Mouse (Mus musculus): ENCODE results near the gene Fndc3b. TPM values are rescaled to one million over a fixed set of nuclear protein-coding genes. Genes with fewer than 3 reads are reported as not detected.

Fndc3b gene
- polyA plus RNA-seq, 1 experiment from 2014 or later, result 24.5 TPM

DNA sequence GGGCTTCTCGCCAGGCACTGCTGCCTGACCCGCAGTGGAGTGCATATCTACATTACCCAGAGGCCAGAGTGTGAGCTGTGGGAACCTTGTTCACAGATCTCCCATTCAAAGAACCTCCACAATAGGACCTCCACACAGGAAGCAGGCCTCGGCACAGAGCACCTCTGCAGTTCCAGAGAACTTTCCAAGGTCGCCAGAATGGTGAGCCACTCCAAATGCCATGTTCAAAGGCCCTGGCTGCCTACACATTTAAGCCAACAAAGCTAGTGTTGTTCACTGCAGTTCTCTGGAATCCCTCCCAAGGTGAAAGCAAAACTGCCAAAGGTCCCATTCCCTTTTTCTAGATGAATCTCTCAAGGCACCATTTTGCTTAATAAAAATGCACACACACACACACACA lies 55.4 kb downstream of the Fndc3b start:
- Histone ChIP-seq H3K4me3 (replicated peaks) (no peak overlapping the region), H3K4me1 (peaks cover 36% of the 10 kb centered on the region), H3K27ac (no peak overlapping the region), H3K9me3 (no peaks in the 10 kb centered on the region), H3K36me3 (no peaks in the 10 kb centered on the region), H3K4me2 (no peak overlapping the region), H3K9ac (no peak overlapping the region), H3K27me3 (replicated peaks) (no peaks in the 10 kb centered on the region)
- no peak for ATAC-seq (ENCODE audit: insufficient read depth, low FRiP score, low read depth)
- whole genome bisulfite sequencing, result 59% methylated on average over 4 of the region's 4 CpGs

GRCm38 (mm10) chr3:27655042-27655441 lies 56.1 kb downstream of the Fndc3b start:
- Histone ChIP-seq H3K9me3 (no peaks in the 10 kb centered on the region), H3K9ac (no peak overlapping the region), H3K27ac (no peak overlapping the region), H3K4me2 (no peak overlapping the region), H3K4me3 (replicated peaks) (no peak overlapping the region), H3K27me3 (replicated peaks) (no peaks in the 10 kb centered on the region), H3K4me1 (peaks cover 36% of the 10 kb centered on the region), H3K36me3 (no peaks in the 10 kb centered on the region)
- ATAC-seq (ENCODE audit: insufficient read depth, low FRiP score, low read depth), result no peak
- WGBS, result 64% methylated on average over 11 of the region's 11 CpGs

DNA sequence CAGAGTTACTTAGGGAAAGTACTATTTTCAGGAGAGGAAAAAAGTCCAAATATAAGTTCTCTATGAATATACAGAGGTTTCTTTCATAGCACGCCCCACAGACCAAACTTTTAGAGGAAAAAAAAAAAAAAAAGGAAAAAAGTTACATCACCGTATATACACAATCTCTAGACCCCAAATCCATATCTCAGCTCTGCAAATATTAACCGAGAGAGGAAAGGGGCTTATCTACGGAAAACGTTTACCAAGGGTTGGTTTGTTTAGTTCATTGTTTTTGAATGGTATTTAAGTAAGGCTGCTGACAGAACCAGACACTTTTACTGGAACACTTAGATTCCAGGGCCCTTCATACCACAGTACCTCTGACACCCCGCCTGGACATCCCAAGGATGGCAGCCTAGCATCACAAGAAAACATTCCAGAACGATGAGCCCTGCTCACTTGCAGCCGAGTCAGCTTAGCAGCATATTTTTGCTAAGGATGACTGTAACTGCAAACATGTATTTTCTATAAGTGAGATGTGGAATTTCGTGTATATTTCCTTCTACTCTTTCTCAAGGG lies 58.6 kb downstream of the Fndc3b start:
- H3K4me3 ChIP-seq (replicated peaks), result no peak overlapping the region
- ATAC-seq (ENCODE audit: insufficient read depth, low FRiP score, low read depth), result no peak; the same call in 1 of the 2 replicates
- no peaks in the 10 kb centered on the region for H3K27me3 ChIP-seq (replicated peaks)
- no peaks in the 10 kb centered on the region for H3K9me3 ChIP-seq
- WGBS, result 40% methylated on average over 9 of the region's 9 CpGs
- no peaks in the 10 kb centered on the region for H3K36me3 ChIP-seq
- peaks cover 34% of the 10 kb centered on the region for H3K4me1 ChIP-seq
- no peak overlapping the region for H3K4me2 ChIP-seq
- H3K9ac ChIP-seq, result no peak overlapping the region
- H3K27ac ChIP-seq, result peak overlapping the region; percentile 38; the same call in 1 of the 2 replicates

DNA sequence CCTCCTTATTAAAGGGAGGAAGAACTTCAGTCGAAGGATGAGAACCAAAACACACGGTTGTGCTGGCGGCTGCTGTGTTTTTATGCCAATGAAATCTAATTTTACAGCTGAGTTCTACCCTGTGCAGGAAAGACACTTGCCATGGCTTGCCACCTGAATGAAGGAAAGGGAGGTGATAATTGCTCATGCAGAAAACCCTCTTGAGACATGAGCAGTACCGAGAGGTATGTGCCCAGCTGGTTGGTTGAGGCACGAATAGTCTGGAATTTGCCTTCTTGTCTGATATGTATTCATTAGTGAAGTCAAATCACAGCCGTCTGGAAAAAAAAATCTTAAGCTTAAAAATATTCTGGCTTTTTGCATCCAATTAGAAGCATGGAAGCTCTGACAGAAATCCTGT lies 59.4 kb downstream of the Fndc3b start:
- Histone ChIP-seq H3K27me3 (replicated peaks) (no peaks in the 10 kb centered on the region), H3K4me3 (replicated peaks) (no peak overlapping the region), H3K36me3 (no peaks in the 10 kb centered on the region), H3K4me2 (no peak overlapping the region), H3K9ac (no peak overlapping the region), H3K27ac (no peak overlapping the region), H3K9me3 (no peaks in the 10 kb centered on the region), H3K4me1 (peaks cover 29% of the 10 kb centered on the region)
- 54% methylated on average over 6 of the region's 6 CpGs for WGBS
- ATAC-seq (ENCODE audit: insufficient read depth, low FRiP score, low read depth), result no peak

DNA sequence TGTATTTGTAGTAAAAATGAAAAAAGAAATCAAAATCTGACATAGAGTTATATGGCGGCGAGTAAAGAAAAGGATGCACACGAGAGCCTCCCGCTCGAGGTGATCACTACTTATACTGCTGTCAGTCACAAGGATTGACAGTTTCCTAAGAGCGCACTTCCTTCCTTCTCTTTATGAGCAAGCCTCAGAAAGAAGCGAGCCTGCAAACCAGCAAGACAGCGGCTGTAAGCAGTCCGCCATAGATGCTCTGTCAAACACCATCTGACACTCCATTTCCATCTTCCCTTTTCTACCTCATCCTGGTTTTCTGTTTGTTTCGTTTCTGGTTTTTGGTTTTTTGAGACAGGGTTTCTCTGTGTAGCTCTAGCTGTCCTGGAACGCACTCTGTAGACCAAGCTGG lies 61.0 kb downstream of the Fndc3b start:
- Histone ChIP-seq H3K27me3 (replicated peaks) (no peaks in the 10 kb centered on the region), H3K36me3 (no peaks in the 10 kb centered on the region), H3K4me3 (replicated peaks) (no peak overlapping the region), H3K4me2 (no peak overlapping the region), H3K4me1 (peaks cover 26% of the 10 kb centered on the region), H3K27ac (no peak overlapping the region), H3K9ac (no peak overlapping the region), H3K9me3 (no peaks in the 10 kb centered on the region)
- 79% methylated on average over 11 of the region's 11 CpGs for WGBS
- ATAC-seq (ENCODE audit: insufficient read depth, low FRiP score, low read depth), result no peak

DNA sequence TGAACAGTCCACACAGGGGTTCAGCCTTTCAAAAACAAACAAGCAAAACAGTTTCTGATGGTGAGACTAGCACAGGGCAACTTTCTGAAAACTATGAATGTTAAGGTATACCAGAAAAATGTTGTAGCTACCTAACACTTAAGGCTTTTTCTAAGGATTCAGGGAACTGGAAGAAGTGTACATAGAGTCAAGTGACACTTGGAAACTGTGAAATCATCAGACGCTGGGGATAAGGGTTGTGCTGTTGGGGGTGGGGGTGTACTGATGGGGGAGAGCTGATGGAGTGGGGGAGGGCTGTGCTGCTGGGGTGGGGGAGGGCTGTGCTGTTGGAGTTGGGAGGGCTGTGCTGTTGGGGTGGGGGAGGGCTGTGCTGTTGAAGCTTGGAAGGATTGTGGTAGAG lies 61.8 kb downstream of the Fndc3b start:
- peaks cover 26% of the 10 kb centered on the region for H3K4me1 ChIP-seq
- no peak overlapping the region for H3K9ac ChIP-seq
- 60% methylated on average over 1 of the region's 1 CpGs for WGBS
- H3K4me2 ChIP-seq, result no peak overlapping the region
- H3K27me3 ChIP-seq (replicated peaks), result no peaks in the 10 kb centered on the region
- H3K27ac ChIP-seq, result no peak overlapping the region
- H3K36me3 ChIP-seq, result no peaks in the 10 kb centered on the region
- H3K9me3 ChIP-seq, result no peaks in the 10 kb centered on the region
- no peak for ATAC-seq (ENCODE audit: insufficient read depth, low FRiP score, low read depth)
- H3K4me3 ChIP-seq (replicated peaks), result no peak overlapping the region

GRCm38 (mm10) chr3:27642381-27642780 lies 68.7 kb downstream of the Fndc3b start:
- Histone ChIP-seq H3K27ac (no peak overlapping the region), H3K9me3 (no peaks in the 10 kb centered on the region), H3K9ac (no peak overlapping the region), H3K4me1 (no peaks in the 10 kb centered on the region), H3K4me3 (replicated peaks) (no peak overlapping the region), H3K4me2 (no peak overlapping the region), H3K36me3 (peaks cover 15% of the 10 kb centered on the region), H3K27me3 (replicated peaks) (no peaks in the 10 kb centered on the region)
- no peak for ATAC-seq (ENCODE audit: insufficient read depth, low FRiP score, low read depth)
- WGBS, result 85% methylated on average over 6 of the region's 6 CpGs

DNA sequence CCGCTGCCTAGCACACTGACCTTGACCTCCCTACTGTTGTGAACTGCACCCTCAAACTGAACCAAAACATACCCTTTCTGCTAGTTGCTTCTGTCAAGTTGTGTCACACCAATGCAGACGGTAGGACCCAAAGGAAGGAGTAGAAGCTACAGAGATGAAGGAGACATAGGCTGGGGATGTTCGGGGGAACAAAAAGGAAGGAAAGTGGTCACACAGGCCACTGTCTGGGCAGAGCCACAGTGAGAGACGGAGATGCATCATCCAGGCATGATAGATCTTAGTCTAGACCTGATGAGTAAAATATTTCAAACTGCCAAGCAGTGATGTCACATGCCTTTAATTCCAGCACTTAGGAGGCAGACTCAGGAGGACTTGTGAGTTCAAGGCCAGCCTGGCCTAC lies 71.4 kb downstream of the Fndc3b start:
- H3K9me3 ChIP-seq, result no peaks in the 10 kb centered on the region
- peaks cover 15% of the 10 kb centered on the region for H3K36me3 ChIP-seq
- no peak overlapping the region for H3K4me2 ChIP-seq
- no peaks in the 10 kb centered on the region for H3K4me1 ChIP-seq
- H3K4me3 ChIP-seq (replicated peaks), result no peak overlapping the region
- WGBS, result 84% methylated on average over 4 of the region's 4 CpGs
- H3K27me3 ChIP-seq (replicated peaks), result no peaks in the 10 kb centered on the region
- no peak overlapping the region for H3K9ac ChIP-seq
- H3K27ac ChIP-seq, result no peak overlapping the region
- no peak for ATAC-seq (ENCODE audit: insufficient read depth, low FRiP score, low read depth)

- Histone ChIP-seq H3K36me3 (peaks cover 15% of the 10 kb centered on the region), H3K27ac (no peak overlapping the region), H3K4me2 (no peak overlapping the region), H3K4me3 (replicated peaks) (no peak overlapping the region), H3K4me1 (no peaks in the 10 kb centered on the region), H3K9ac (no peak overlapping the region), H3K9me3 (no peaks in the 10 kb centered on the region), H3K27me3 (replicated peaks) (no peaks in the 10 kb centered on the region)
- 77% methylated on average over 6 of the region's 6 CpGs for WGBS
- no peak for ATAC-seq (ENCODE audit: insufficient read depth, low FRiP score, low read depth)
Measured at GRCm38 (mm10) chr3:27637046-27637661, 74.0 kb downstream of the Fndc3b start.

DNA sequence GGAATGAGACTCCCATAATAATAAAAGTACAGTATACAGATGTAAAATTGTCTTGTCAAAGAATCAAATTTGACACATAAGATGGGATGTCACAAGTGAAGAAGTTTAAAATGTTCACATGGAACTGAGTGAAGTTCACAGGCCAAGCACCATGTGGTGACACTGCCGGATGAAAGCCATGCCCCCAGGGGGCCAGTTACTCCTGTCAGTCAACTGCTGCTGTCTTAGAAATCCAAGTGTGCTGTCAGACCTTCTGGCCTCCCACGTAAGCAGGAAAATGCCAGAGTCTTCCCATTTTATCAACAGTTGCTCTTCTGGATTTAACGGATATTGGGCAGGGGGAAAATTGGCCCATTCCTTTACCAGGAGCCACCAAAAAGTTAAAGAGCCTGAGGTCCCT lies 75.3 kb downstream of the Fndc3b start:
- no peak overlapping the region for H3K4me3 ChIP-seq (replicated peaks)
- no peaks in the 10 kb centered on the region for H3K9me3 ChIP-seq
- WGBS, result 50% methylated on average over 3 of the region's 3 CpGs
- H3K4me2 ChIP-seq, result no peak overlapping the region
- ATAC-seq (ENCODE audit: insufficient read depth, low FRiP score, low read depth), result no peak
- H3K4me1 ChIP-seq, result no peaks in the 10 kb centered on the region
- H3K9ac ChIP-seq, result no peak overlapping the region
- no peaks in the 10 kb centered on the region for H3K27me3 ChIP-seq (replicated peaks)
- H3K36me3 ChIP-seq, result peaks cover 6% of the 10 kb centered on the region; the same call in 1 of the 2 replicates
- no peak overlapping the region for H3K27ac ChIP-seq

- Histone ChIP-seq H3K4me1 (no peaks in the 10 kb centered on the region), H3K27ac (no peak overlapping the region), H3K36me3 (no peaks in the 10 kb centered on the region), H3K9me3 (no peaks in the 10 kb centered on the region), H3K27me3 (replicated peaks) (no peaks in the 10 kb centered on the region), H3K9ac (no peak overlapping the region), H3K4me2 (no peak overlapping the region), H3K4me3 (replicated peaks) (no peak overlapping the region)
- 89% methylated on average over 1 of the region's 1 CpGs for WGBS
- ATAC-seq (ENCODE audit: insufficient read depth, low FRiP score, low read depth), result no peak
Measured at GRCm38 (mm10) chr3:27632880-27633279, 78.2 kb downstream of the Fndc3b start.

DNA sequence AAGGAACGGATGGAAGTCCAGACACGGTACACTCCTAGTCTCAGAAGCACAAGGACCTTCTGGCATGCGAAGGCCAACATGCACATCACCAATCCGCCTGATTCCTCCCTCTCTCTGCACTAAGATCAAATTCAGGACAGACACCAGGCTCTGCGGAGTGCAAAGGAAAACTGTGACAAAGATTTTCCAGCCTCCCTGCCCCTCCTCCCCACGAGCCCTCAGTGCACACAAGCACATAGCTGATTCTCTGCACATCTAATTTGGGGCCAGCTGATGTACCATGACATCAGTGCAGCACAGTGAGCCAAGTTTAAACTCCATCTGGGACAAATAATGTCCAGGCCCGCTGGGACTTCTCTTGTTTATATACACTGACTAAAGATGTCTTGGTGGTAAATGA lies 80.0 kb downstream of the Fndc3b start:
- no peaks in the 10 kb centered on the region for H3K9me3 ChIP-seq
- H3K9ac ChIP-seq, result no peak overlapping the region
- H3K36me3 ChIP-seq, result no peaks in the 10 kb centered on the region
- H3K4me2 ChIP-seq, result no peak overlapping the region
- peak; percentile 82 for ATAC-seq (ENCODE audit: insufficient read depth, low FRiP score, low read depth)
- 54% methylated on average over 7 of the region's 7 CpGs for WGBS
- H3K27me3 ChIP-seq (replicated peaks), result no peaks in the 10 kb centered on the region
- H3K27ac ChIP-seq, result peak overlapping the region; percentile 66; the same call in 1 of the 2 replicates
- H3K4me1 ChIP-seq, result no peaks in the 10 kb centered on the region
- no peak overlapping the region for H3K4me3 ChIP-seq (replicated peaks)

DNA sequence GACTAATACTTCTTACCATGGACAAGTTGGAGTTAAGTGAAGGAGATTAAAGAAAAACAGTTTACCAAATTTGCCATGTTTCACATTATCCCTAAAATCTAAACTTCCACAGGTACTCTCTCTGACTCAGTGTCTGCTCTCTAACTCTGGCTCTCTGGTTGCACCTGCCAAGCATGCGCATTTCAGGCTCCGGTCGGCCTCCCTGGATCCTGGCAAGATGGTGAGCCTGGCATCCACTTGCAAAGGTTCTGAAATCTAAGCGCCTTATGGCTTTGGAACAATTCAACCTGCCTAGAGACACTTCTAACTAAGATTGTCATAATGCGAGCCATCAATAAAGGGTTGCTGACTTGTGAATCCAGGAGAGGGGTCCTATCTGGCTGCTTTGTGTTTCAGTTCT lies 81.4 kb downstream of the Fndc3b start:
- no peak overlapping the region for H3K4me3 ChIP-seq (replicated peaks)
- H3K27ac ChIP-seq, result no peak overlapping the region
- 96% methylated on average over 5 of the region's 5 CpGs for WGBS
- H3K27me3 ChIP-seq (replicated peaks), result no peaks in the 10 kb centered on the region
- H3K4me1 ChIP-seq, result no peaks in the 10 kb centered on the region
- no peak overlapping the region for H3K4me2 ChIP-seq
- H3K36me3 ChIP-seq, result no peaks in the 10 kb centered on the region
- no peak overlapping the region for H3K9ac ChIP-seq
- no peak for ATAC-seq (ENCODE audit: insufficient read depth, low FRiP score, low read depth)
- H3K9me3 ChIP-seq, result no peaks in the 10 kb centered on the region
